Mouse (Mus musculus): ENCODE data around the gene Garem2.

DNA sequence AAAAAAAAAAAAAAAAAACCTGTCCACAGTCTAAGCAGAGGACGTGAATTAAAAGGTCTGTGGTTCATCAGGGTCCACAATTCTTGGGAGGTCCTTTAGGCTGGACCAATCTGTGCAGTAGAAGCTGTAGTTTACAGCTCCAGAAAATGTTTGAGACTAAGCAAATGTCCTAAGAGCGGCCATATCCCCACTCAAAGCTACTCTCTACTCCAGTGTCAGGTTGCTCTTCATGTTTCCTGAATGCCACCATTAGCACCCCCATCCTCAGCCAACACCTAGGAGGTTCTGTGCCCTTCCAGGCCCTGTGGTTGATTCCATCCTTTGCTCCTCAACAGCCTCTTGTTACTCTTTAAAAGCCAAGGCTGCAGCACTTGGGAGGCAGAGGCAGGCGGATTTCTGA lies 32.6 kb upstream of the Garem2 start:
- TF ChIP-seq CTCF (IDR thresholded peaks at IDR 0.05; ENCODE audit: extremely low read depth, insufficient read depth, low read length) (no peak), POLR2A (IDR thresholded peaks at IDR 0.05; ENCODE audit: extremely low read depth, insufficient read depth, low read length) (no peak)
